Mouse (Mus musculus) hindbrain, embryonic 13.5 days (tissue): ENCODE data around the gene Cep19. TPM values are rescaled to one million over a fixed set of nuclear protein-coding genes. Genes with fewer than 3 reads are reported as not detected.
"Not testable (repeated sequence)": the region's sequence is repeated elsewhere in the genome, so short reads cannot be mapped to it uniquely, and the experiment has no call there.

Experiments used
- ATAC-seq: fragments of 200-750 bp; cut with Nextera tagmentation; 2 replicates; pipeline ENCODE4 v1.8.0; 2017; ENCODE audit warnings: moderate TSS enrichment; ENCODE audit not compliant: low FRiP score
- H3K27ac ChIP-seq: fragments of 300-500 bp; sonication (generic); 2 replicates; pipeline ENCODE4 v1.5.1; 2015; ENCODE audit warnings: inconsistent platforms, mild to moderate bottlenecking, moderate library complexity
- H3K27me3 ChIP-seq: fragments of 300-500 bp; sonication (generic); 2 replicates; pipeline ENCODE4 v1.6.1; 2015; ENCODE audit warnings: mild to moderate bottlenecking, inconsistent platforms
- H3K36me3 ChIP-seq: fragments of 300-500 bp; sonication (generic); 2 replicates; pipeline ENCODE4 v1.6.1; 2015; ENCODE audit warnings: mild to moderate bottlenecking, inconsistent platforms
- H3K4me1 ChIP-seq: fragments of 300-500 bp; sonication (generic); replicated peaks from 2 replicates; pipeline ENCODE4 v1.6.1; 2015; ENCODE audit warnings: inconsistent platforms
- H3K4me2 ChIP-seq: fragments of 300-500 bp; sonication (generic); 2 replicates; pipeline ENCODE4 v1.6.1; 2015; ENCODE audit warnings: inconsistent platforms, mild to moderate bottlenecking, moderate library complexity
- H3K4me3 ChIP-seq: fragments of 300-500 bp; sonication (generic); 2 replicates; pipeline ENCODE4 v1.5.1; 2015; ENCODE audit warnings: mild to moderate bottlenecking, inconsistent platforms
- H3K9ac ChIP-seq: fragments of 300-500 bp; sonication (generic); 2 replicates; pipeline ENCODE4 v1.6.1; 2015; ENCODE audit warnings: mild to moderate bottlenecking, inconsistent platforms
- H3K9me3 ChIP-seq: fragments of 300-500 bp; sonication (generic); 2 replicates; pipeline ENCODE4 v1.6.1; 2016; ENCODE audit warnings: inconsistent platforms
- WGBS: fragments of 180-500 bp; shearing (Covaris S2); methylation state at CpG from one replicate; pipeline ENCODE4 v1.1.7; 2015; 5-methylcytosine and 5-hydroxymethylcytosine counted together
- polyA plus RNA-seq: library from polyadenylated mRNA; unstranded; fragments of >200 nt; fragmentation: Nextera tagmentation; extraction: Ambion mirVana; gene quantifications from 2 replicates; pipeline ENCODE4 v1.2.1, GENCODE M21; 2015

Gene Cep19
- polyA plus RNA-seq, 1 experiment from 2014 or later, result 52.0 TPM

DNA sequence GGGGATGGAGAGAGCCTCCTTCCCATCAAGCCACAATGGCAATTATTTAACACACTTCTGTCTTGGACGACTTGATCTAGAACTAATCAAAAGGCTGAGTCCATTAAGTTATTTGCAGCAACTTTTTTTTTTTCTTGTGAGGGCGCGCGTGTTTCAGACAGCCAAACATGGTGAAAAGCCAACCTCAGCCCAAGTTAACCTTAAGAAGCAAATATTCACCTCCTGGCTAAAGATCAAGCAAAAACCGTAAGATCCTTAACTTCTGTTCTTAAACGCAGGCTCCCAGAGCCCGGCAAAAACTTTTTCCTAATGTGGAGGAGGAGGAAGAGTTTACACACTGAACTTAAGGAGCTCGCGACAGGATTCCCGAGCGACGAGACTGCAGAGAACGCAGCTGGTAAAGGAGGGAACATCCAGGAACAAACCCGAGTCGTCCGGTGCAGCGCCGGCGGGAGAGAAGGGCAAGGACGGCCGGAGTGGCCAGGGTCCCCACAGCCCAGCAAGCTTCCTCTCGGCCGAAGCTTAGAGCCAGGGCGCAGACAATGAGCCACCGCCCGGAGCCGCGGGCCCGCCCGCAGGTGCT lies 21.1 kb upstream of the Cep19 start:
- Histone ChIP-seq H3K4me1 (peaks cover 30% of the 10 kb centered on the region), H3K9ac (peak overlapping the region; percentile 94), H3K4me3 (peak overlapping the region; percentile 98), H3K27me3 (no peaks in the 10 kb centered on the region), H3K36me3 (peaks cover 11% of the 10 kb centered on the region), H3K9me3 (no peaks in the 10 kb centered on the region), H3K27ac (peak overlapping the region; percentile 96), H3K4me2 (peak overlapping the region; percentile 74)
- ATAC-seq, result no peak
- WGBS, result under 1% methylated on average over 30 of the region's 30 CpGs

DNA sequence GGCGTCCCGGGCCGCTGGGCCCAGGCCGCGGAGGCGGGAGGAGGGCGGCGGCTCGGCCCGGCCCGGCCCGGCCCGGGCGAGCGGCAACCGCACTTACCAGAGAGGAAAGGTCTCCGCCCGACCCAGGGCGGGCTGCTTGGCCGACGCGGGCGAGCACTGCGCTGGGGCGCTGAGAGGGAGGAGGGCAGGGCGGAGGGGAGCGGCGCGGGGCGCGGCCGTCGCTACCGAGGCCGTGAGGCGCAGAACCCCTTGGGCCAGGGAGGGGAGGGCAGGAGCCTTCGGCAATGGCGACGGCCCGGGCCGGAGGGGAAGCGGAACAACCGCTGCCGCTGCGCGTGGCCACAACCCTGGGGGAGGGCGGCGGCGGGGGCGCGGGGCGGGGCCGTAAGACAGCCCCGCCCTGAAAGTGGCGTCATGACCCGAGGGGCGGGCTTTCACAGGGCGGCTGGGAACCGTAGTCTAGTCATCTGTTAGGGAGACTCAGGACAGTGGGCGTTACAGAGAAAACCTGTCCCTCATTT lies 20.5 kb upstream of the Cep19 start, which contains the start of gene Pak2:
Gene Pak2, minus strand, starts transcription at position 352 of the 521 bp plus-strand sequence.
- 0% methylated on average over 43 of the region's 60 CpGs for WGBS
- peak; percentile 97 for ATAC-seq
- Histone ChIP-seq H3K4me1 (peaks cover 30% of the 10 kb centered on the region), H3K36me3 (peaks cover 14% of the 10 kb centered on the region), H3K4me3 (peak within 1 kb of the TSS; percentile 98), H3K9me3 (no peaks in the 10 kb centered on the region), H3K9ac (peak within 1 kb of the TSS; percentile 94), H3K27ac (peak within 1 kb of the TSS; percentile 96), H3K4me2 (peak within 1 kb of the TSS; percentile 74), H3K27me3 (no peaks in the 10 kb centered on the region)

DNA sequence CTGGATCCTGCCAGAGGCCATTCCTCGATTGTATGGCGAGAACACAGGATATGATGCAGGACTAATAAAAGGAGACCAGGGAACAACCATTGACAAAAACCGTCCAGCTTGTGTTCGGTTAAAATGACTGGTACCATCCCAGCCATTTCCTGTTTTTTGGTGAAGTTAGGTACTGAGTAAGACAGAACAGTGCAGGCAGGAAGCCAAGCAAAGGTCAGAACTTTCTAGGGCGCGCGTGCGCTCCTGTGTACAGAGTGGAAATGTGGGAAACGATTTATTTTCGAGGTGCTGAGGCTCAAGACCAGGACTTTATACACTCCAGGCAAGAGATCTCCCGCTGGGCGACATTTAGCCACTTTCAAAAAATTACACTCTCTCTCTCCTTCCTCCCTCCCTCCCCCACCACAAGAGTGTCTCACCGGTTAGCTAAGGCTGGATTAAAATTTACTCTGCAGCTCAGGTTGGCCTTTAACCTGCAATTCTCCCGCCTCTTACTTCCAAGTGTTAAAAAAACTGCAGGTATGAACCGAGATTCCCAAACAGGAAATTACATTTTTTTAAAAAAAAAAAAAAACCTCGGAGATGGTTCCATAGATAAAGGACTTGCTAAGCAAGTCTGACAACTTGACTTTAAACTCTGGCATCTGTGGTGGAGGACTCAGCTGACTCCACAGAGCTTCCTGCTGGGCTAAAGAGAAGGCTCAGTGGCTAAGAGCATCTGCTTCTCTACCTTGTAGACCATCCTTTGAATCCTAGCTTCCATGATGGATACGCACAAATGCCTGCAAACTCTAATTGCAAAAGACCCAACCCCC lies 11.8 kb upstream of the Cep19 start:
- no peak for ATAC-seq
- peaks cover 86% of the 10 kb centered on the region for H3K36me3 ChIP-seq

DNA sequence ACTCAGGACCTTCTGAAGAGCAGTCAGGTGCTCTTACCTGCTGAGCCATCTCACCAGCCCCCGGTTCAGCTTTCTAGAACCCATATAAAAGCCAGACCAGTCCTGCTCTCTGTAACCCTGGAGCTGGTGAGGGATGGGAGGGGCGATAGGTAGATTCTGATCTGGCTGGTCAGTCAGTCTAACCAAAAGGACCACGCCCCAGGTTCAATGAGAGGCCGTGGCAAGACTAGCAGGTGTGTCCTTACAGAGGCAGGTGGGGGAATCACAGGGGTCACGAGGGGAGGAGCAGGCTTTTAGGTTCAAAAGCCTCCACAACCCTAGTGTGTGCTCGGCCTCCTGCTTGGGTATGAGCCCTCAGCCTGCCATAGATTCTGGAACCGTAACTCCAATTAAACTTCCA lies 8.1 kb upstream of the Cep19 start:
- Histone ChIP-seq H3K36me3 (peaks cover 69% of the 10 kb centered on the region), H3K27me3 (no peaks in the 10 kb centered on the region), H3K4me3 (no peak overlapping the region), H3K9me3 (no peaks in the 10 kb centered on the region), H3K27ac (no peak overlapping the region), H3K9ac (no peak overlapping the region), H3K4me1 (no peaks in the 10 kb centered on the region), H3K4me2 (no peak overlapping the region)
- 98% methylated on average over 7 of the region's 7 CpGs for WGBS
- ATAC-seq, result no peak

More for the DNA sequence above, 11.8 kb upstream of the Cep19 start:
- Histone ChIP-seq H3K27me3 (no peaks in the 10 kb centered on the region), H3K9me3 (no peaks in the 10 kb centered on the region), H3K4me3 (no peak overlapping the region), H3K27ac (no peak overlapping the region), H3K4me1 (no peaks in the 10 kb centered on the region), H3K9ac (no peak overlapping the region), H3K4me2 (no peak overlapping the region)
- WGBS, result 89% methylated on average over 17 of the region's 17 CpGs

DNA sequence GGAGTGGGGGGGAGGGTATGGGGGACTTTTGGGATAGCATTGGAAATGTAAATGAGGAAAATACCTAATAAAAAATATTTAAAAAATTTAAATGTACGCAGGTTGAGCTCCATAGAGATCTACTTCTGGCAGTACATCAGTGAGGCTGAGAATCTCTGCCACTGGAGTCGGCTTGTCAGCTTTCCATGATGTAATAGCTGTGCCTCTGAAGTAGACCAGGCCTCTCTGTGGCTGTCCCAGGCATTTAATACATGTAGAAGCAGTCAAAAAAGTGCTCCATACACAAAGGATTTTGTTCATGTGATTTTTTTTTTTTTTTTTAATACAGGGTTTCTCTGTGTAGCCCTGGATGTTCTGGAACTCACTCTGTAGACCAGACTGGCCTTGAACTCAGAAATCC lies 1.8 kb upstream of the Cep19 start:
- 94% methylated on average over 2 of the region's 2 CpGs for WGBS

DNA sequence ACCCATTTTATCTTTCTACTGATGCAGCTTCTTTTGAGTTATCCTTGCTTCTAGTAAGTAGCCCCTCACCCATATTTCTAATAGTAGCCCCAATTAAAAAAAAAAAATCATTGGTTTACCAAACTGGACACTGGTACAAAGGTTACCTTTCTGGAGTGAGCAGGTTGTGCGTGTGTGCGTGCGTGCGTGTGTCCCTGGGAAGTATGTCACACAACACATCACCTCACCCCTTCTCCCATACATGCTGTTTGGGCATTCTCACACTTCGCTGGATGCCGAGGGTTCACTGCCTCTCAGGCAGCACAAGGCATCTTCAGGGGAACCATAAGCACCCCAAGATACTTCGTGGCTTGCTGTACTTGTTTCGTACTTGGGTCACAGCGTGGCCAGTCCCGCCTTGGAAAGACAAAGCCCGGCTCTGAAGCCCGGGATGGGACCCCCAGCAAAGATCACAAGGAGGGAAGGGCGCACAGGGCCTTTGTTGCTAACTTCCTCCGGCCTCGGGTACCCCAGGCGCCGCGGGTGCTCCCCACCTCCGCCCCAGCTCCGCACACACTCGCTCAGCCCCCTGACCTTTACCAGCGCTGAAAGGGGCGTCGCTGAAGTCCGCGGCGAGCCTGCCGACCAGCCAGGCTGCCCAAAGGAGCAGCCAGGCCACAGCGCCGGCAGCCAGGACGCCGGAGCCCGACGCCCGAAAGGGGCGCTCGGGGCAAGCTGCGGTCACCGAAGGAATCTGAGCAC lies 533 bp upstream of the Cep19 start:
- peak; percentile 88 for ATAC-seq
- WGBS, result under 1% methylated on average over 39 of the region's 39 CpGs
- Histone ChIP-seq H3K4me2 (peak overlapping the region; percentile 83), H3K27me3 (no peaks in the 10 kb centered on the region), H3K9me3 (no peaks in the 10 kb centered on the region), H3K9ac (peak overlapping the region; percentile 94), H3K4me1 (peaks cover 22% of the 10 kb centered on the region), H3K36me3 (peaks cover 36% of the 10 kb centered on the region), H3K4me3 (peak overlapping the region; percentile 97), H3K27ac (peak overlapping the region; percentile 89)

More for the DNA sequence above, 1.8 kb upstream of the Cep19 start:
- H3K27me3 ChIP-seq, H3K4me3 ChIP-seq, H3K9ac ChIP-seq, H3K9me3 ChIP-seq, H3K27ac ChIP-seq, ATAC-seq: not testable (repeated sequence)
- peaks cover 22% of the 10 kb centered on the region for H3K4me1 ChIP-seq
- peak overlapping the region; percentile 83; the same call in 1 of the 2 replicates for H3K4me2 ChIP-seq
- peaks cover 23% of the 10 kb centered on the region for H3K36me3 ChIP-seq

DNA sequence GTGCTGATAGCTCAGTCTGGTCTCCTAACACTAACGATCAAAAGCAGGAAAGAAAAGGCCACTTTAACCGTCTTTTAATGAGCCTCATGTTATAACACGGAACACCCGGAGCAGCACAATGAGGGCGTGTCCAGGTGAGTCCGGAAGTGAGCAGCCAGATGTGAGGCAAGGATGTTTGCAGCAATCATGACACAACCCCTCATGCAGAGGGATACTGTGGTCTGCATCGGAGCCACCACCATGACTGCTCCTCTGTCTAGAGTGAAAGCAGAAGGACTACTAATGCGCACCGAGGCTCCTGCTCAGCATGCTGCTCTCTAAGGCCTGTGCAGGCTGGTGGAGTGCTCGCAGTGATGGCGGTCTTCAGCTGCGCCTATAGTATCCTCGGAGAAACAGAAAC lies 2.7 kb downstream of the Cep19 start:
- Histone ChIP-seq H3K36me3 (peaks cover 50% of the 10 kb centered on the region), H3K27me3 (no peaks in the 10 kb centered on the region), H3K4me2 (no peak overlapping the region), H3K4me1 (peaks cover 22% of the 10 kb centered on the region), H3K9ac (no peak overlapping the region), H3K9me3 (no peaks in the 10 kb centered on the region), H3K4me3 (no peak overlapping the region), H3K27ac (no peak overlapping the region)
- no peak for ATAC-seq
- WGBS, result 94% methylated on average over 13 of the region's 13 CpGs

DNA sequence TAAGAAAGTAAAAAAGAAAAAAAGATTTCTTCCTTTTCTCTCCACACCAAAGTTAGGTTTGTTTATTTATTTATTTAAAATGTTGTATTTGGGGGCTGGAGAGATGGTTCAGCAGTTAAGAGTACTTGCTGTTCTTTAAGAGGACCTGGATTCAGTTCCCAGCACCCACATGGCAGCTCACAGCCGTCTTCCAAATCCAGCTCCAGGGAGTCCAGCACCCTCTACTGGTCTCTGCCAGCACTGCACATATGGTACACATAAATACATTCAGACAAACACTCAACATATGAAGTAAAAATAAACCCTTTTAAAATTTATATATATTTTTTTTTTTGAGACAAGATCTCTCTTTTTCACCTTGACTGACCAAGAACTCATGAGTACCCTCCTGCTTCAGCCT lies 6.1 kb downstream of the Cep19 start:
- Histone ChIP-seq H3K4me3 (no peak overlapping the region), H3K27me3 (no peaks in the 10 kb centered on the region), H3K9me3 (no peaks in the 10 kb centered on the region), H3K4me1 (no peaks in the 10 kb centered on the region), H3K9ac (no peak overlapping the region), H3K4me2 (no peak overlapping the region), H3K27ac (no peak overlapping the region), H3K36me3 (peaks cover 77% of the 10 kb centered on the region)
- 96% methylated on average over 1 of the region's 1 CpGs for WGBS
- ATAC-seq, result no peak

DNA sequence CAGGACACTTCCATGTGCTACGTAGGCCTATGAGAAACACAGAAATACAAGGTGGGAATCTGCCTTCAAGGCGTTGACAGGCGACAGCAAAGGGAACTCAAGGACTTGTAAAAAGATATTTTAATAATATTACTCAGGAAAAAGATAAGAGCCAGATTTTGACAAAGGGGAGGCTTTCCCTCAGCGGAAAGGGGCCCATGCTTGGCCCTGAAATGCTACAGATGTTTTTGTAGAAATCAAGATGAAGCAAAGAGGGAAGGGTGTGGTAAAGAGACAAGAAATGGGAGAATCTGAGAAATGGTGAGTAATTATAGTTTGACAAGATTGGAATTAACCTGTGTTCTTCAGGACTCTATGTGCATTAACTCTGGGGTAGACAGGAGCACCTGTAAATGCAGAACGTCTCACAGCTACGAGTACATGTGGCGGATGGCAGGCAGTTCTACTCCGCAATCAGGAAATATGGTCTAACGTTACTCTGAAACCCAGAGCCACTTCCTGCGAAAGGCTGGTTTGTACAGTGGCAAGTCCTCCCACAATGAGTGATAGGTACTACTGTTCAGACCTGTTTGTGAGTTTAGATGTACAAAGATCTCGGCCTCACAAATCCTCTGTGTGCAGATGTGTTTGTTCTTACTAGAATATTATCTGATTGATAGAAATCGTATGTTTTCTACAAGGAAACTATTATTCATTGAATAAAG lies 7.9 kb downstream of the Cep19 start:
- Histone ChIP-seq H3K36me3 (peaks cover 70% of the 10 kb centered on the region), H3K4me2 (no peak overlapping the region), H3K27me3 (no peaks in the 10 kb centered on the region), H3K9ac (no peak overlapping the region), H3K9me3 (no peaks in the 10 kb centered on the region), H3K4me1 (no peaks in the 10 kb centered on the region), H3K27ac (no peak overlapping the region), H3K4me3 (no peak overlapping the region)
- no peak for ATAC-seq
- WGBS, result 92% methylated on average over 12 of the region's 12 CpGs

DNA sequence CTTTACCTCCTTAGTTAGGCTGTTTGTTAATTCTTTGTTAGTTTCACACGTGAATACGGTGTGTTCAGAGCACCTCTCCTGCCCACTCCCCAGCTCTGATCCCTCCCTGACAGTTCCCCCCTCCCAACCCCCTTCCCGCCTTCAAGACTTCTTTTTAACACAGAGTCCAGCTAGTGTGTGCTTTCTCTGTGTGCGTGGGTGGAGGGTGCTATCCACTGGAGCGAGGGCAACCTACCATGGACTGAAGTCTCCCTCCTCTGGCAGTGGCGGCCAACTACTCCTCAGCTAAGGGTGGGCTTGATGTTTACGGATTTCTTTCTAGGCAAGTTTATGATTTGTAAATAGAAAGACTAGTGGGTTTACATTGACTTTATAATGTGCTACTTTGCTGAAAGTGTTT lies 8.6 kb downstream of the Cep19 start:
- peaks cover 64% of the 10 kb centered on the region for H3K36me3 ChIP-seq
- no peaks in the 10 kb centered on the region for H3K27me3 ChIP-seq
- H3K4me3 ChIP-seq, result no peak overlapping the region
- no peaks in the 10 kb centered on the region for H3K9me3 ChIP-seq
- 90% methylated on average over 7 of the region's 7 CpGs for WGBS
- H3K27ac ChIP-seq, result no peak overlapping the region
- no peak overlapping the region for H3K4me2 ChIP-seq
- H3K4me1 ChIP-seq, result no peaks in the 10 kb centered on the region
- no peak for ATAC-seq
- no peak overlapping the region for H3K9ac ChIP-seq

DNA sequence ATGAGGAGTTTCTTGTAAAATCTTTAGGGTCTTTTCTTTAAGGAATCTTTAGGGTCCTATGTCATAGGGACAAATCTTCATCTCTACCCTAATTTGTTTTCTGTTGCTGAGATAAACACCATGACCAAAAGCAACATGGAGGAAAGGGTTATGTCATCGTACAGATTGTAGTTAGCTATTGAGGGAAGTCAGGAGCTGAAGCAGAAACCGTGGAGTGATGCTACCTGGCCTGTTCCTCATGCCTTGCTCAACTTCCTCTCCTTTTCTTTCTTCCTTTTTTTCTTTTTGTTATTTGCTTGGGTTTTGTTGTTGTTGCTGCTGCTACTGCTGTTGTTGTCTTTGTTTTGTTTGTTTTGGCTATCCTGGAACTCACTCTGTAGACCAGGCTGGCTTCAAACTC lies 9.0 kb downstream of the Cep19 start:
- Histone ChIP-seq H3K4me1 (no peaks in the 10 kb centered on the region), H3K27ac (no peak overlapping the region), H3K4me3 (no peak overlapping the region), H3K36me3 (peaks cover 60% of the 10 kb centered on the region), H3K27me3 (no peaks in the 10 kb centered on the region), H3K9me3 (no peaks in the 10 kb centered on the region), H3K9ac (no peak overlapping the region), H3K4me2 (no peak overlapping the region)
- 91% methylated on average over 2 of the region's 2 CpGs for WGBS
- ATAC-seq, result no peak
